Mouse (Mus musculus) ES-E14 (cell line): ENCODE results near the gene Ltb. TPM values are rescaled to one million over a fixed set of nuclear protein-coding genes. Genes with fewer than 3 reads are reported as not detected.

Experiments used
- DNase-seq: peaks from one replicate; pipeline ENCODE4 v3.0.0-alpha.2; 2013; ENCODE audit warnings: low read depth, low spot score
- H3K27ac ChIP-seq: 2 replicates; pipeline ENCODE4 v1.5.1; 2012; ENCODE audit warnings: low read depth, mild to moderate bottlenecking, low read length, moderate library complexity, mixed read lengths; ENCODE audit not compliant: poor library complexity, insufficient read depth, severe bottlenecking
- H3K36me3 ChIP-seq: 2 replicates; pipeline ENCODE4 v1.6.1; 2012; ENCODE audit warnings: mild to moderate bottlenecking, low read length, moderate library complexity, mixed read lengths; ENCODE audit not compliant: control insufficient read depth, poor library complexity, insufficient read depth, severe bottlenecking
- H3K4me1 ChIP-seq, 2 experiments: fragments of 150-350 bp in 1 of 2; sonication (generic) in 1 of 2; 2 replicates each; pipeline ENCODE4 v1.6.1; 2012; ENCODE audit warnings: low read length in 2 of 2, mild to moderate bottlenecking in 1 of 2, mixed read lengths in 1 of 2; ENCODE audit not compliant: control insufficient read depth in 2 of 2, insufficient read depth in 2 of 2, poor library complexity in 1 of 2
- H3K4me3 ChIP-seq, 2 experiments: fragments of 150-350 bp in 1 of 2; sonication (generic) in 1 of 2; 2 replicates each; pipeline ENCODE4 v1.5.1; 2012; ENCODE audit warnings: low read length in 2 of 2, low read depth in 1 of 2, mild to moderate bottlenecking in 1 of 2, mixed read lengths in 1 of 2; ENCODE audit not compliant: insufficient read depth in 1 of 2, poor library complexity in 1 of 2, severe bottlenecking in 1 of 2
- H3K9ac ChIP-seq: 2 replicates; pipeline ENCODE4 v1.6.1; 2012; ENCODE audit warnings: low read depth, mild to moderate bottlenecking, low read length, mixed read lengths; ENCODE audit not compliant: poor library complexity, insufficient read depth, severe bottlenecking
- H3K9me3 ChIP-seq: fragments of 150-350 bp; sonication (generic); 2 replicates; pipeline ENCODE4 v1.6.1; 2012; ENCODE audit warnings: low read depth, mild to moderate bottlenecking, low read length; ENCODE audit not compliant: control insufficient read depth, insufficient read depth
- CHD2 ChIP-seq: IDR thresholded peaks from 2 replicates; pipeline ENCODE4 v1.6.1; 2014; ENCODE audit warnings: mild to moderate bottlenecking, low read depth, low read length, inconsistent platforms
- HCFC1 ChIP-seq: IDR thresholded peaks from 2 replicates; pipeline ENCODE4 v1.6.1; 2012; ENCODE audit warnings: low read length, inconsistent platforms, borderline replicate concordance; ENCODE audit not compliant: insufficient read depth
- MAFK ChIP-seq: IDR thresholded peaks from 2 replicates; pipeline ENCODE4 v1.6.1; 2014; ENCODE audit warnings: mild to moderate bottlenecking, low read depth, low read length, inconsistent platforms; ENCODE audit not compliant: insufficient read depth
- ZC3H11A ChIP-seq: IDR thresholded peaks from 2 replicates; pipeline ENCODE4 v1.6.1; 2012; ENCODE audit warnings: low read depth, mild to moderate bottlenecking, inconsistent platforms, low read length, borderline replicate concordance
- ZNF384 ChIP-seq: IDR thresholded peaks from 2 replicates; pipeline ENCODE4 v1.6.1; 2012; ENCODE audit warnings: low read depth, low read length, inconsistent platforms
- in situ Hi-C, 2 experiments: fragments of 600-800 bp; cut with MboI; formaldehyde crosslinking; loops; one replicate each; pipeline ENCODE4 v1.15.1; 2025; ENCODE audit warnings: low sequenced_read_pairs in 2 of 2, inconsistent platforms in 1 of 2; ENCODE audit not compliant: unreplicated experiment in 2 of 2
- total RNA-seq: library from RNA; depleted of rRNA; stranded (reverse); fragments of 300-350 nt; gene quantifications from 2 replicates; pipeline ENCODE4 v1.2.3, GENCODE M21; 2012

Ltb gene
- total RNA-seq, 1 experiment: 10.1 TPM

- no peaks in the 10 kb centered on the region for H3K9me3 ChIP-seq
- in situ Hi-C loops: no loop called here
- no peak for TF ChIP-seq HCFC1
- TF ChIP-seq ZC3H11A: no peak
- TF ChIP-seq ZNF384: no peak
- TF ChIP-seq CHD2: no peak
- no peak for TF ChIP-seq MAFK
- H3K4me3 ChIP-seq: no peak overlapping the region
- DNase-seq: no peak
- H3K9ac ChIP-seq: no peak overlapping the region
- H3K27ac ChIP-seq: no peak overlapping the region
- peaks cover 87% of the 10 kb centered on the region for H3K36me3 ChIP-seq
- H3K4me1 ChIP-seq: 0 out of 4 replicates have a peak, but pooled peaks cover 0 to 4% of the 10 kb centered on the region in 2 experiments
Observed at GRCm38 (mm10) chr17:35152121-35152520, 42.1 kb upstream of the Ltb start.

DNA sequence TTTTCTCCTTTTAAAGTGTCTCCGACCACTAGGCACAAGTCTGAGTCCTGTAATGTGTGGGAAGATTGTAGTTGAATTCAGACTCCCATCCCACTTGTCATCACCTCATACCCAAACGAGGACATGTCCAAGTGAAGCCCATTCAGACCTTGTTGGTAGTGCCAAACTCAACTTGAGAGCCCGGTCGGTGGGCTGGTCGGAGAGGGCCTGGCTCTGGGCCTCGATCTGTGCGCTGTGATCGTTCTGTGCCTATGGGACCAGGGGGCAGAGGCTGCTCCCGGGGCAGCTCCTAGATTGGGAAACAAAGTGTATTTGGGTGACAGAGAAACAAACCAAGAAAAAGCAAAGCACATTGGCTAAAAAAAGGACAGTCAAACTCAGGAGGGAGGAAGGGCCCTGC, 41.2 kb upstream of the Ltb start:
- H3K9me3 ChIP-seq: no peaks in the 10 kb centered on the region
- H3K4me1 ChIP-seq: 0 out of 4 replicates have a peak, but pooled peaks cover 0 to 4% of the 10 kb centered on the region in 2 experiments
- H3K36me3 ChIP-seq: peaks cover 93% of the 10 kb centered on the region
- no peak overlapping the region for H3K27ac ChIP-seq
- DNase-seq: no peak
- H3K4me3 ChIP-seq: no peak overlapping the region
- in situ Hi-C loops: no loop called here
- no peak overlapping the region for H3K9ac ChIP-seq
- TF ChIP-seq CHD2: no peak
- no peak for TF ChIP-seq MAFK
- no peak for TF ChIP-seq HCFC1
- TF ChIP-seq ZNF384: no peak
- no peak for TF ChIP-seq ZC3H11A

DNA sequence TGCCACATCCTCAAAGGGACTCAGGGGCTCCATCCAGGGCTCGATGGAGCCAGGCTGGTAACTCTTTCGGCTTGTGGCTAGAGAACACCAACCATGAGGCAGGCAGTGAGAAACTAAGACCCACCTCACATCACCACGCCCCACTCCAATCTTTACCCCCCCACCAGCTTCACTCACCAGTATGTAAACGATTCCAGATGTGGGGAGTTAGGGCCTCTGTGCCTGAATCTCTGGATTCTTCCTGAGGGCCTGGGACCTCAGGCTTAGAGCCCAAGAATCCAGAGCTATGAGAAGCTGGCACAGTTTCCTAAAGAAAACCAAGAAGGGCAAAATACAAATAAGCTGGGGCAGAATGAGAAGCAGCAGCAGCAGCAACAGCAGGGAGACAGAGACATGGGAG, 40.3 kb upstream of the Ltb start:
- 0 out of 4 replicates have a peak, but pooled peaks cover 0 to 4% of the 10 kb centered on the region in 2 experiments for H3K4me1 ChIP-seq
- H3K4me3 ChIP-seq: no peak overlapping the region
- no peak for TF ChIP-seq ZNF384
- no peak for TF ChIP-seq ZC3H11A
- TF ChIP-seq CHD2: no peak
- no peak for TF ChIP-seq HCFC1
- peaks cover 94% of the 10 kb centered on the region for H3K36me3 ChIP-seq
- DNase-seq: no peak
- no peak overlapping the region for H3K27ac ChIP-seq
- in situ Hi-C loops: no loop called here
- no peak overlapping the region for H3K9ac ChIP-seq
- H3K9me3 ChIP-seq: no peaks in the 10 kb centered on the region

- no peak for DNase-seq
- no peak overlapping the region for H3K9ac ChIP-seq
- H3K4me1 ChIP-seq: 0 out of 4 replicates have a peak, but pooled peaks cover 0 to 4% of the 10 kb centered on the region in 2 experiments
- peaks cover 95% of the 10 kb centered on the region for H3K36me3 ChIP-seq
- no peak overlapping the region for H3K27ac ChIP-seq
- no peak overlapping the region for H3K4me3 ChIP-seq
- in situ Hi-C loops: no loop called here
- no peaks in the 10 kb centered on the region for H3K9me3 ChIP-seq
- TF ChIP-seq ZC3H11A (no peak), MAFK (no peak), CHD2 (no peak), ZNF384 (no peak)
Observed at GRCm38 (mm10) chr17:35154616-35155015, 39.6 kb upstream of the Ltb start.

DNA sequence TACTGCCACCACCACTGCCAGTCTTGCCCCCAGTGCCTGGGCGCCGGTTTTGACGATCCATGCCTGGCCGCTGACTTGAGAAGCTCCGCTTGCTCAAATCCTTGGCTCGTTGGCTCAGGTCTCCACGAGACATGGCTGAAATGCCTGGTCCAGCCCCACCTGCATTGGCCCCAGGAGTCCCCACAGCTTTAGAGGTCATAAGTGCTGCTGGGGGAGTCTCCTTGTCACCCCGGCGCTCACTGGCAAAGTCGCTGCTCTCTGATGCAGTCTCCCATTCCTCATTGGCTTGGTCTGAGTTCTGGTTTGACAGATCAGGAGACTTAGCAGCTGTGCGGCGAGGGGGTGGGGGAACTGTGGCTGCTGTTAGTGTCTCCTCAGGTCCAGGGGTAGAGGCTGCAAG, 38.8 kb upstream of the Ltb start:
- no peak overlapping the region for H3K9ac ChIP-seq
- no peak overlapping the region for H3K4me3 ChIP-seq
- no peak for TF ChIP-seq HCFC1
- no peak for TF ChIP-seq MAFK
- TF ChIP-seq CHD2: no peak
- no peak for TF ChIP-seq ZC3H11A
- TF ChIP-seq ZNF384: no peak

More for the DNA sequence above, 38.8 kb upstream of the Ltb start:
- Histone ChIP-seq H3K36me3 (peaks cover 95% of the 10 kb centered on the region), H3K4me1 (0 out of 4 replicates have a peak, but pooled peaks cover 0 to 4% of the 10 kb centered on the region in 2 experiments), H3K9me3 (no peaks in the 10 kb centered on the region), H3K27ac (no peak overlapping the region)
- no peak for DNase-seq
- in situ Hi-C loops: no loop called here
